Mouse (Mus musculus) layer of hippocampus, adult 2 months (tissue): ENCODE results near the gene Abcg4. TPM values are rescaled to one million over a fixed set of nuclear protein-coding genes. Genes with fewer than 3 reads are reported as not detected.
A peak's percentile ranks its signal among the peaks of the same experiment; 100 is the strongest.
"Not testable (repeated sequence)": the region's sequence is repeated elsewhere in the genome, so short reads cannot be mapped to it uniquely, and the experiment has no call there.

ENCODE experiments used
- DNase-seq, 2 experiments: peaks; one replicate each; pipeline ENCODE4 v3.0.0; 2022; ENCODE audit warnings: low spot score in 2 of 2
- H3K27ac ChIP-seq: fragments of 200-600 bp; 2 replicates; pipeline ENCODE4 v1.8.1; 2022
- H3K4me3 ChIP-seq: fragments of 200-600 bp; 2 replicates; pipeline ENCODE4 v1.8.1; 2022; ENCODE audit warnings: mild to moderate bottlenecking
- CTCF ChIP-seq: fragments of 200-600 bp; conservative IDR thresholded peaks from 2 replicates; pipeline ENCODE4 v1.8.1; 2022; ENCODE audit warnings: antibody characterized with exemption, mild to moderate bottlenecking, moderate library complexity
- long read RNA-seq, 2 experiments: library from polyadenylated mRNA; stranded (forward); transcript quantifications; one replicate each; pipeline ENCODE4 v2.0.0; 2021; ENCODE audit warnings: borderline mapping rate in 2 of 2
- total RNA-seq, 2 experiments: library from RNA; stranded (reverse); gene quantifications; 2 replicates each; pipeline ENCODE4 v1.2.3; 2021

Gene Abcg4
- 10 to 100 TPM; 67.9 to 71.4 TPM for total RNA-seq
- long read RNA-seq, experiment 1, transcript Abcg4-201 (14 exons, 3,476 nt) = minor isoform, 6 of 61 reads
- long read RNA-seq, experiment 1, transcript Abcg4-208 (15 exons, 3,999 nt) = major isoform, 24 of 61 reads
- long read RNA-seq, experiment 1, partial matches to known transcripts = 15 of 61 reads
- long read RNA-seq, experiment 1, other reads (novel, unspliced or antisense) = 16 of 61 reads
- long read RNA-seq, experiment 2, transcript Abcg4-208 (15 exons, 3,999 nt) = major isoform, 48 of 80 reads
- long read RNA-seq, experiment 2, partial matches to known transcripts = 0 of 80 reads
- long read RNA-seq, experiment 2, other reads (novel, unspliced or antisense) = 28 of 80 reads

GRCm38 (mm10) chr9:44288076-44288958 is at the start of gene Abcg4:
Gene Abcg4 (minus strand): TSS chr9:44288615.
- H3K27ac ChIP-seq = peak within 1 kb of the TSS; percentile 89
- no peak for DNase-seq
- peak within 1 kb of the TSS; percentile 90 for H3K4me3 ChIP-seq
- no peak for TF ChIP-seq CTCF

- DNase-seq = no peak
- no peak for TF ChIP-seq CTCF
- peak overlapping the region; percentile 39; the same call in 1 of the 2 replicates for H3K27ac ChIP-seq
- no peak overlapping the region for H3K4me3 ChIP-seq
These were observed 49.2 kb upstream of the Abcg4 start for GRCm38 (mm10) chr9:44337436-44338169.

- no peak for TF ChIP-seq CTCF
- Histone ChIP-seq H3K27ac (no peak overlapping the region), H3K4me3 (peak overlapping the region; percentile 18; the same call in 1 of the 2 replicates)
- no peak for DNase-seq
These were observed 48.5 kb upstream of the Abcg4 start for GRCm38 (mm10) chr9:44336964-44337363.

GRCm38 (mm10) chr9:44336513-44336912 is 48.1 kb upstream of the Abcg4 start:
- not testable (repeated sequence) for H3K27ac ChIP-seq, DNase-seq
- peak overlapping the region; percentile 18; the same call in 1 of the 2 replicates for H3K4me3 ChIP-seq

GRCm38 (mm10) chr9:44336093-44336406 is 47.6 kb upstream of the Abcg4 start:
- Histone ChIP-seq H3K27ac (peak overlapping the region; percentile 94; the same call in 1 of the 2 replicates), H3K4me3 (peak overlapping the region; percentile 73)
- no peak for TF ChIP-seq CTCF
- DNase-seq = no peak

- TF ChIP-seq CTCF = no peak
- no peak for DNase-seq
These were observed 47.1 kb upstream of the Abcg4 start for GRCm38 (mm10) chr9:44335331-44336092.

GRCm38 (mm10) chr9:44334396-44335330 is 46.2 kb upstream of the Abcg4 start, which contains the start of gene H2afx:
Gene H2afx (plus strand): TSS chr9:44334694.
- Histone ChIP-seq H3K4me3 (peak within 1 kb of the TSS; percentile 73), H3K27ac (peak within 1 kb of the TSS; percentile 94)
- peak; percentile 97 to 99 for DNase-seq
- peak; percentile 74 for TF ChIP-seq CTCF

More at GRCm38 (mm10) chr9:44335331-44336092, 47.1 kb upstream of the Abcg4 start:
- H3K27ac ChIP-seq = peak overlapping the region; percentile 94
- H3K4me3 ChIP-seq = peak overlapping the region; percentile 73

GRCm38 (mm10) chr9:44332918-44333638 is 44.7 kb upstream of the Abcg4 start:
- H3K27ac ChIP-seq = no peak overlapping the region
- TF ChIP-seq CTCF = no peak
- DNase-seq = no peak
- H3K4me3 ChIP-seq = no peak overlapping the region

GRCm38 (mm10) chr9:44330736-44331135 is 42.3 kb upstream of the Abcg4 start:
- no peak overlapping the region for H3K27ac ChIP-seq
- DNase-seq = no peak
- H3K4me3 ChIP-seq = no peak overlapping the region
- no peak for TF ChIP-seq CTCF

GRCm38 (mm10) chr9:44327926-44328325 is 39.5 kb upstream of the Abcg4 start:
- no peak for DNase-seq
- Histone ChIP-seq H3K27ac (no peak overlapping the region), H3K4me3 (peak overlapping the region; percentile 84; the same call in 1 of the 2 replicates)
- no peak for TF ChIP-seq CTCF
